Mouse (Mus musculus) hindbrain, postnatal 0 days (tissue): ENCODE measurements around the gene Wipi1. TPM values are rescaled to one million over a fixed set of nuclear protein-coding genes. Genes with fewer than 3 reads are reported as not detected.

Experiments used
- ATAC-seq: fragments of 200-750 bp; cut with Nextera tagmentation; 2 replicates; pipeline ENCODE4 v1.8.0; 2017; ENCODE audit warnings: mild to moderate bottlenecking, moderate TSS enrichment, moderate library complexity
- DNase-seq: peaks from one replicate; pipeline ENCODE4 v3.0.0-alpha.2; 2015; ENCODE audit warnings: low spot score
- H3K27ac ChIP-seq: fragments of 300-500 bp; sonication (generic); 2 replicates; pipeline ENCODE4 v1.5.1; 2014; ENCODE audit warnings: mild to moderate bottlenecking
- H3K27me3 ChIP-seq: fragments of 300-500 bp; sonication (generic); 2 replicates; pipeline ENCODE4 v1.6.1; 2014; ENCODE audit warnings: low read length, mixed read lengths; ENCODE audit not compliant: insufficient read depth
- H3K36me3 ChIP-seq: fragments of 300-500 bp; sonication (generic); 2 replicates; pipeline ENCODE4 v1.6.1; 2014; ENCODE audit warnings: low read length, mixed read lengths; ENCODE audit not compliant: insufficient read depth
- H3K4me1 ChIP-seq: fragments of 300-500 bp; sonication (generic); 2 replicates; pipeline ENCODE4 v1.6.1; 2014; ENCODE audit warnings: antibody characterized with exemption, low read length, mixed read lengths; ENCODE audit not compliant: insufficient read depth
- H3K4me2 ChIP-seq: fragments of 300-500 bp; sonication (generic); 2 replicates; pipeline ENCODE4 v1.6.1; 2014; ENCODE audit warnings: low read depth, mild to moderate bottlenecking, low read length, moderate library complexity, mixed read lengths
- H3K4me3 ChIP-seq: fragments of 300-500 bp; sonication (generic); 2 replicates; pipeline ENCODE4 v1.5.1; 2014; ENCODE audit warnings: low read length
- H3K9ac ChIP-seq: fragments of 300-500 bp; sonication (generic); replicated peaks from 2 replicates; pipeline ENCODE4 v1.6.1; 2014; ENCODE audit warnings: mild to moderate bottlenecking, low read length, moderate library complexity, mixed read lengths
- H3K9me3 ChIP-seq: fragments of 300-500 bp; sonication (generic); 2 replicates; pipeline ENCODE4 v1.6.1; 2016; ENCODE audit warnings: low read length, mixed read lengths
- CTCF ChIP-seq: IDR thresholded peaks from 2 replicates; pipeline ENCODE4 v1.5.1; 2016; ENCODE audit warnings: antibody characterized with exemption, control low read depth, low read depth
- WGBS: fragments of 180-500 bp; shearing (Covaris S2); extraction: QIAGEN DNeasy Blood & Tissue Kit; methylation state at CpG from one replicate; pipeline ENCODE4 v1.1.7; 2014; 5-methylcytosine and 5-hydroxymethylcytosine counted together
- polyA plus RNA-seq: library from polyadenylated mRNA; unstranded; fragments of >200 nt; fragmentation: Nextera tagmentation; extraction: Ambion mirVana; gene quantifications from 2 replicates; pipeline ENCODE4 v1.2.1, GENCODE M21; 2015
- total RNA-seq: library from RNA; depleted of rRNA; stranded (reverse); fragments of >200 nt; gene quantifications from 2 replicates; pipeline ENCODE4 v1.2.3, GENCODE M21; 2014

Wipi1 gene
- total and polyA plus RNA-seq, 2 experiments from 2014 or later = 14.6 to 21.0 TPM

DNA sequence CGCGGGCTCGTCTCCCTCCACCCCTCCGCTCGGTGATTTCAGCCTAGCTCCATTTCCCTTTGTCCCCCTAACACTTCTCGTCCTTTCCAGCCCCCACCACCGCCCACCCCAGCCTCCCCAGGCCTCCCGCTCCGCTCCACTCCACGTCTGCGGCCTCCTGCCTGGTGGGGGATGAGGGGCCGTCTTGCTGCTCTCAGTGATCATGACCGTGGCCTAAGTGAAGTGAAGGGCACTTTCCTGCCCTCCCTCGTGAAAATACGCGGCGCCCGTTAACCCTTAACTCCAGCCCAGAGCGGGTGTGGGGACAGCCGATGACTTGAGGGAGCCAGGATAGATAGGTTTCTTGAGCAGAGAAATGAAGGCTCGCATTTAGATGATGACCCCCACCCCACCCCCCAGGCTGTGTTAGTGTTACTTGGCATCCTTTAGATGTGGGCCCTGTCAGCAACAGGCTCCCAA is 39.8 kb upstream of the Wipi1 start:
- no peak for TF ChIP-seq CTCF
- Histone ChIP-seq H3K36me3 (peaks cover 10% of the 10 kb centered on the region; the same call in 1 of the 2 replicates), H3K27me3 (no peaks in the 10 kb centered on the region), H3K4me3 (peak overlapping the region; percentile 99), H3K9ac (peak overlapping the region; percentile 99), H3K9me3 (no peaks in the 10 kb centered on the region), H3K4me1 (peaks cover 30% of the 10 kb centered on the region), H3K4me2 (peak overlapping the region; percentile 84), H3K27ac (peak overlapping the region; percentile 98)
- WGBS = under 1% methylated on average over 21 of the region's 21 CpGs
- DNase-seq = peak; percentile 46
- ATAC-seq = no peak

DNA sequence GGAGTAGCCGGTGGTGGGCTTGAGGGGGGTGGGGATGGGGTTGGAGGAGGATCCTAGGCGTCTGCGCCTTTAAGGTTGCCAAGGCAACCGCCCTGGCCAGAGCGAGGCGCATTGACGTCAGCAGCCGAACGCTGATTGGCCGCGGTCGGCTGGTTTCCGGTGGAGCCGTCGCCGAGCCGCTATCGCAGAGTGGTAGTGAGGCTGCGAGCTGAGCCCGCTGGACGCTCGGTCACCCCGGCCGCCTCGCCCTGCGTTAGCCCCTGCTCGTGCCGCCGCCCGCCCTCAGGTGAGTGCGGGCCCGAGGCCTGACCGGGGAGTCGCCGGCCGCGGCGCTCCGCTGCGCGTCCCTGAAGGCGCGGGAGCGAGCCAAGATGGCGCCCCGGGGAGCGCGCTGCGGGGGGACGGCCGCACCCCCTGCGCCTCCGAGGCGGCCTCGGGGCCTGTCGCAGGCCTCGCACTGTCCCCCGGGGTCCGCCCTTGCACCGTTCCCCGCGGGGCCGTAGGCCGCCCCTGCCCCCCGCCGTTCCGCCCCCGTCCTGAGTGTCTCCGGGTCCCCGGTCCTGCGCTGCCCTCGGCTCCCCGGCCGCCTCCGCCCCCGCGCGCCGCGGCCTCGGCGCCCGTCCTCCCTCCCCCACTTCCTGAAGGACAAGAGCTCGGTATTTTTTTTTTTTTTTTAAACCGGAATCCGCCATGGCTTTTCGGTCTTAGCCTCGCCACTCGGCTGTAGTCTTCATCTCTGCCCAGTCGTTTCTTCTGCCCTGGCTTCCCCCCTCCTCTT is 39.2 kb upstream of the Wipi1 start:
- DNase-seq = peak; percentile 98
- peaks cover 30% of the 10 kb centered on the region for H3K4me1 ChIP-seq
- no peaks in the 10 kb centered on the region for H3K9me3 ChIP-seq
- 4% methylated on average over 40 of the region's 90 CpGs for WGBS
- H3K27me3 ChIP-seq = no peaks in the 10 kb centered on the region
- H3K4me2 ChIP-seq = peak overlapping the region; percentile 84
- peak overlapping the region; percentile 98 for H3K27ac ChIP-seq
- peak overlapping the region; percentile 99 for H3K9ac ChIP-seq
- peaks cover 6% of the 10 kb centered on the region; the same call in 1 of the 2 replicates for H3K36me3 ChIP-seq
- TF ChIP-seq CTCF = no peak
- peak overlapping the region; percentile 99 for H3K4me3 ChIP-seq
- ATAC-seq = peak; percentile 93

DNA sequence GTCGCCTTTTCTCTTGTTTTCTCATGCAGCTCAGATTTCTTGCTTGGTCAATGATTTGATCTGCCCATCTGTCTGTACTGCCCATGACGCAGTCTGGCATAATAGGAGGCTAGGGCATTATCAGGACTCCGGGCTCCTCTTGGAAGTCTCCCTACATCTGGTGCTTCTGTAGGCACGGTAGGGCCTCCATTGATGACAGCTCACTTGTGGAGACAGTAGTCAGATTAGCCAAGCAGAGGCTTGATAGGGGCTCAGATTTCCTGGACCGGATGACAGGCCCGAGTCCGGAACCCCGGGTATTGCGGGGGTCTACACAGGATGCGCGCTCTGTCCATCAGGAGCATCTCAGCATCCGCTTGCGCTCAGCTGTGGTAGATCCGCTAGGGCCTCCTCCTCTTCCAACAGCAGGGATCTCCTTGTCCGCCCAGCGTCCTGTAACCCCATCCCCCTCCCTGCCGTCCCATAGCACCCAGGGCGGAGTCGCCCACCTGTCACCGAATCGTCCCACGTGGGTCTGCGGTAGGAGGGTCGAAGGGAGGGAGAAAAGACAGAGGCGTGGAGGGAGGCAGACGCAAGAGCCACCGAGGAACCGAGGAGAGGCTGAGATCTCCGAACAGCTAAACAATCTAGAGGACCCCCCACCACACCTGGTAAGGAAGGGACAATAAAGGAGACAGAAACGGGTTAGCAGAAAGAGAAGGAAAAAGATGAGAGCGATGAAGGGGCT is 38.4 kb upstream of the Wipi1 start:
- WGBS = under 1% methylated on average over 31 of the region's 31 CpGs
- 0 out of 2 replicates have a peak, but pooled peaks have one; percentile 10 for TF ChIP-seq CTCF
- peak; percentile 89 for DNase-seq
- Histone ChIP-seq H3K9me3 (no peaks in the 10 kb centered on the region), H3K27ac (peak overlapping the region; percentile 98), H3K4me1 (peaks cover 30% of the 10 kb centered on the region), H3K36me3 (peaks cover 6% of the 10 kb centered on the region; the same call in 1 of the 2 replicates), H3K4me3 (peak overlapping the region; percentile 99), H3K4me2 (peak overlapping the region; percentile 84), H3K9ac (peak overlapping the region; percentile 99), H3K27me3 (no peaks in the 10 kb centered on the region)
- ATAC-seq = peak; percentile 89

DNA sequence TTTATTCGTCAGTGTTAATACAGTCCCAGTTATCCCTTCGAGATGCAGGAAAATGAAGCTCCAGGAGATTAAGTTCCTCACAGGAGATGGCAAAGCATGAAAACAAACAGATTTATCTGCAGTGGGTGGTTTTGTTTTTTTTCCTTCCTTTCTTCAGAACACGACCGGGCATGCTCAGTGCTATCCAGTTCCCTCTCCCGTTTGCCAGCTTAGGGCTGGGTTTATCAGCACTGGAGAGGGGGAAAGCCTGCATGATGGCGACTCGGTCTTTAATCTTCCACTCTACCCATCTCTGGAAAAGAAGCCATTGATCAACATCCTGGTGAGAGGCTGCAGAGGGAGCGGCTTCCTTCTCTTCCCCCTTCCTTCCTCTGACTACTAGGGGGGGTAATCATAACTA is 37.4 kb upstream of the Wipi1 start, which contains the start of gene Prkar1a:
TSS of gene Prkar1a (plus strand) at position 200 of the 400 bp plus-strand sequence.
- WGBS = 24% methylated on average over 8 of the region's 8 CpGs
- Histone ChIP-seq H3K36me3 (no peaks in the 10 kb centered on the region), H3K4me1 (peaks cover 30% of the 10 kb centered on the region), H3K9me3 (no peaks in the 10 kb centered on the region), H3K27ac (peak within 1 kb of the TSS; percentile 98), H3K4me3 (peak within 1 kb of the TSS; percentile 99), H3K27me3 (no peaks in the 10 kb centered on the region), H3K9ac (peak within 1 kb of the TSS; percentile 99), H3K4me2 (peak within 1 kb of the TSS; percentile 84)
- TF ChIP-seq CTCF = no peak
- ATAC-seq (no peak), DNase-seq (peak; percentile 63)

DNA sequence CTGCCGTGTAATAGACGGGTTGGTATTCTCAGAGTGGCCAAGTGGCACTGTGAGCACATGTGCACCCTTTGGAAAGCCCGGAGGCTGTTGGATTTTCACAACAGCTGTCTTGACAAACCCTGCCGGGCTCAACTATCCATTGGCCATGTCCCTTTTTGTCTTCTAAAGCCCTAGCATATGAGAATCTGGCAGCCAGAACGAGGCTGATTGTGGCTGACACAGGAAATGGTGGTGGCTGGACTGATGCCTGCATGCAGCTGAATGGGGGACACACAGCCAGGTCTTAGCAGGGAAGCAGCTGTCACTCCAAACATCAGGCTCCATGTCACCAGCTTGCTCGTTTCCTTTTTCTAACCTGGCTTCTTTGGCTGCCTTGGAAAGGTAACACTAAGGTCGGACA is 36.7 kb upstream of the Wipi1 start:
- Histone ChIP-seq H3K27me3 (no peaks in the 10 kb centered on the region), H3K36me3 (no peaks in the 10 kb centered on the region), H3K4me1 (peaks cover 26% of the 10 kb centered on the region), H3K4me2 (peak overlapping the region; percentile 84), H3K9me3 (no peaks in the 10 kb centered on the region), H3K27ac (peak overlapping the region; percentile 98), H3K4me3 (no peak overlapping the region; the same call in 1 of the 2 replicates), H3K9ac (peak overlapping the region; percentile 99; the same call in 1 of the 2 replicates)
- no peak for TF ChIP-seq CTCF
- whole genome bisulfite sequencing = 18% methylated on average over 7 of the region's 7 CpGs
- ATAC-seq (no peak), DNase-seq (peak; percentile 81)

DNA sequence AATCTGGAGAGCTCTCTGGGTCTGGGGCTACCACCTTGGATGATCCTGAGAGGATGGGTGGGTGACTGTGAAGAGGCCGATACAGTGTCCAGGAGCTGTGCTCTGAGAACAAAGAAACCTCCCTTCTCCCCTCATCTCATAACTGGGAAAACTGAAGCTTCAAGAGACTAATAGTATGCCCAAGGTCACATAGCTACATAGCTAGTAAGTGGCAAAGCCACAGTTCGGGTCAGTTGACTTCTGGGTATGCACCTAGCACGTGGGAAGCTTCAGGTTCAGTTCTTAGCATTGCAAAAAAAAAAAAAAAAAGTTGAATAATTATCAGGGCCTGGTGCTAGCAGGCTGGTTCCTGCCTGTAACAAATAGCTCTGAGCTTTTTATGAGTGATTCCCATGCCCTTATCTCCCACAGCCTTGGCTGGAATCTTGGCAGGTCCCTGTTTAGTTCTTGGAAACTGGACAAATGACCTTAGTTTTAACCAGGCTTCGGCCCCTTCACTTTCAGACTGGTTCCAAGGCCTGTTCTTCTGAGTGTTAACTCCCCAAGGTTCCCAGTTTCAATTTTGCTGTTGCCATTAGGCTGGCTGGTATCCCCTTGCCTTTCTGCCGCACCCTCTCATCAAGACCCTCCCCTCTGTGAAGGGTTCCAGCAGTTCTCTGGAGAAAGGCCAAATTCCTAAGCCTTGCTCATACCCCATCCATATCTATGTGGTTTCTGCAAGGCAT is 29.9 kb upstream of the Wipi1 start:
- Histone ChIP-seq H3K27me3 (no peaks in the 10 kb centered on the region), H3K27ac (no peak overlapping the region), H3K9me3 (no peaks in the 10 kb centered on the region), H3K4me3 (no peak overlapping the region), H3K9ac (no peak overlapping the region), H3K4me1 (no peaks in the 10 kb centered on the region), H3K36me3 (no peaks in the 10 kb centered on the region), H3K4me2 (no peak overlapping the region)
- no peak for TF ChIP-seq CTCF
- DNase-seq = no peak
- WGBS = 68% methylated on average over 5 of the region's 5 CpGs
- no peak for ATAC-seq
